ENCODE assay signal across 17 mouse cellular contexts in the genomic region with DNA sequence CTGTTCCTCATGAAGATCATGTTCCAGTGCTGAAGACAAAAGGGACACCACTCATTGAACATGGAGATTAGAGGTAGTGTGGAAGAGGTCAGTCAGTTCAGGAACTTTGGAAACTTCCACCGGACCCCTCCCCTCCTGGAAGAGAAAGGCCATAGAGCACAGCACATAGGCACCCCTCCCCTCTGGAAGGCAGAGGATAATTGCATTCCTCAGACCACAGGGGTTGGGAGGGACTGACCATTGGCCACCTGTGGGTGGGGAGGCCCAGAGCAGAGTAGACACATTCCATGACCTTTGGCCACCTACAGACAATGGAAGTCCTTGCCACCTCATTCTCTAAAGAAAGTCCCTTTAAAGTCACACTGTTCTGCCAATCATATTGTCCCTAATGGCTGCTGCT.
A peak's percentile ranks its signal among the peaks of the same experiment; 100 is the strongest.
DNase-seq lines count a peak whose midpoint lies in the region; ATAC-seq lines count a peak whose summit lies in the region.
"Had no signal": no experiment of that assay in that cellular context is flagged by ENCODE, and none has a peak within 500 bp of the region (broad histone marks: within the 10 kb centered on the region; RNA-seq: fewer than 3 reads in every experiment).

No protein-coding gene starts in this region.

- H3K27ac ChIP-seq in forebrain, embryonic 11.5 days (ENCODE audit: low read depth, low read length) = no peak overlapping the region
- no peak overlapping the region for H3K27ac ChIP-seq in forebrain, embryonic 16.5 days (ENCODE audit: low read length)
- no peak overlapping the region for H3K27ac ChIP-seq in intestine, embryonic 16.5 days (ENCODE audit: low read length)
- H3K27ac ChIP-seq: macrophage; midbrain, embryonic 13.5 days had no signal

- H3K36me3 ChIP-seq in forebrain, embryonic 11.5 days (ENCODE audit: control insufficient read depth, insufficient read depth, low read length) = no peaks in the 10 kb centered on the region
- no peaks in the 10 kb centered on the region for H3K36me3 ChIP-seq in forebrain, embryonic 16.5 days (ENCODE audit: control insufficient read depth, insufficient read depth)
- no peaks in the 10 kb centered on the region for H3K36me3 ChIP-seq in intestine, embryonic 16.5 days (ENCODE audit: control insufficient read depth, insufficient read depth, low read length)
- H3K36me3 ChIP-seq: midbrain, embryonic 13.5 days had no signal

- no peaks in the 10 kb centered on the region for H3K4me1 ChIP-seq in forebrain, embryonic 11.5 days (replicated peaks; ENCODE audit: control insufficient read depth, insufficient read depth, low read length)
- no peaks in the 10 kb centered on the region for H3K4me1 ChIP-seq in forebrain, embryonic 16.5 days (replicated peaks; ENCODE audit: control insufficient read depth, insufficient read depth, low read length)
- H3K4me1 ChIP-seq in intestine, embryonic 16.5 days (ENCODE audit: control insufficient read depth, insufficient read depth, low read length) = no peaks in the 10 kb centered on the region
- H3K4me1 ChIP-seq: midbrain, embryonic 13.5 days had no signal

- H3K9me3 ChIP-seq in forebrain, embryonic 11.5 days (ENCODE audit: control insufficient read depth, low read length) = no peaks in the 10 kb centered on the region
- no peaks in the 10 kb centered on the region for H3K9me3 ChIP-seq in forebrain, embryonic 16.5 days (ENCODE audit: control insufficient read depth, low read length)
- no peaks in the 10 kb centered on the region for H3K9me3 ChIP-seq in intestine, embryonic 16.5 days (ENCODE audit: control insufficient read depth, low read length)
- H3K9me3 ChIP-seq: midbrain, embryonic 13.5 days had no signal

- no peak overlapping the region for H3K4me3 ChIP-seq in forebrain, embryonic 11.5 days (ENCODE audit: low read depth, low read length)
- no peak overlapping the region for H3K4me3 ChIP-seq in forebrain, embryonic 16.5 days (replicated peaks; ENCODE audit: low read length)
- H3K4me3 ChIP-seq in intestine, embryonic 16.5 days (ENCODE audit: low read length) = no peak overlapping the region
- H3K4me3 ChIP-seq: midbrain, embryonic 13.5 days had no signal

- no peak overlapping the region for H3K4me2 ChIP-seq in forebrain, embryonic 11.5 days (ENCODE audit: low read depth, low read length, severe bottlenecking)
- no peak overlapping the region for H3K4me2 ChIP-seq in forebrain, embryonic 16.5 days (ENCODE audit: low read length)
- H3K4me2 ChIP-seq in intestine, embryonic 16.5 days (ENCODE audit: low read depth, low read length) = no peak overlapping the region
- H3K4me2 ChIP-seq: liver, embryonic 11.5 days; lung, embryonic 14.5 days; midbrain, embryonic 13.5 days had no signal

- ATAC-seq in forebrain, embryonic 11.5 days (replicated peaks; ENCODE audit: low FRiP score) = peak; percentile 33; the same call in 1 of the 2 replicates
- ATAC-seq in forebrain, embryonic 16.5 days = no peak
- ATAC-seq in intestine, embryonic 16.5 days = peak; percentile 72
- ATAC-seq in erythroid progenitor cell, adult 5-6 weeks (replicated peaks; ENCODE audit: low FRiP score, poor library complexity, severe bottlenecking) = no peak
- ATAC-seq: forebrain, postnatal 0 days; midbrain, embryonic 13.5 days had no signal

- no peak overlapping the region for H3K9ac ChIP-seq in forebrain, embryonic 11.5 days (ENCODE audit: low read length)
- H3K9ac ChIP-seq in forebrain, embryonic 16.5 days (replicated peaks; ENCODE audit: low read depth, low read length) = no peak overlapping the region
- no peak overlapping the region for H3K9ac ChIP-seq in intestine, embryonic 16.5 days (ENCODE audit: low read depth, low read length)
- H3K9ac ChIP-seq: forebrain, postnatal 0 days; lung, embryonic 14.5 days; midbrain, embryonic 13.5 days had no signal

- no peak for DNase-seq in forebrain, embryonic 11.5 days (ENCODE audit: low spot score)
- DNase-seq in Muller cell, postnatal 12 days (ENCODE audit: inconsistent ontology term) = peak; percentile 81
- peak; percentile 60 for DNase-seq in kidney, postnatal 14 days
- DNase-seq in cerebellum, postnatal 36 days = no peak
- DNase-seq in thymus, postnatal 36 days = no peak
- DNase-seq: forebrain, postnatal 0 days; gastrocnemius, postnatal 14 days; left cerebral cortex, postnatal 4 days; lung, embryonic 14.5 days; thymus, adult 2 months had no signal

- 12% methylated on average over 1 of the region's 1 CpGs for WGBS in forebrain, embryonic 11.5 days
- WGBS in forebrain, embryonic 16.5 days = 4% methylated on average over 1 of the region's 1 CpGs
- WGBS in intestine, embryonic 16.5 days = 45% methylated on average over 1 of the region's 1 CpGs

- H3K27me3 ChIP-seq in forebrain, embryonic 11.5 days (ENCODE audit: control insufficient read depth, insufficient read depth, low read length) = no peaks in the 10 kb centered on the region
- no peaks in the 10 kb centered on the region for H3K27me3 ChIP-seq in forebrain, embryonic 16.5 days (replicated peaks; ENCODE audit: control insufficient read depth, insufficient read depth, low read length)
- H3K27me3 ChIP-seq in intestine, embryonic 16.5 days (replicated peaks; ENCODE audit: control insufficient read depth, insufficient read depth, low read length) = no peaks in the 10 kb centered on the region
- H3K27me3 ChIP-seq: CH12.LX; midbrain, embryonic 13.5 days had no signal

Comparison
In these comparisons a context has a peak if more than half of its experiments do, and no peak if none do; other contexts are left out.
1. ATAC-seq: peak in forebrain, embryonic 11.5 days (single experiment) and intestine, embryonic 16.5 days (single experiment); none in forebrain, embryonic 16.5 days (single experiment) and erythroid progenitor cell, adult 5-6 weeks (single experiment).
2. DNase-seq: peak in Muller cell, postnatal 12 days (single experiment) and kidney, postnatal 14 days (single experiment); none in forebrain, embryonic 11.5 days (single experiment), cerebellum, postnatal 36 days (0 of 2) and thymus, postnatal 36 days (0 of 2).